Mouse (Mus musculus) midbrain, embryonic 13.5 days (tissue): ENCODE results near the gene Hspb11. TPM values are rescaled to one million over a fixed set of nuclear protein-coding genes. Genes with fewer than 3 reads are reported as not detected.

Experiments used
- ATAC-seq: fragments of 200-750 bp; cut with Nextera tagmentation; 2 replicates; pipeline ENCODE4 v1.8.0; 2017; ENCODE audit warnings: mild to moderate bottlenecking, moderate TSS enrichment, moderate library complexity
- H3K27ac ChIP-seq: fragments of 300-500 bp; sonication (generic); 2 replicates; pipeline ENCODE4 v1.5.1; 2015; ENCODE audit warnings: inconsistent platforms, mild to moderate bottlenecking, moderate library complexity
- H3K27me3 ChIP-seq: fragments of 300-500 bp; sonication (generic); 2 replicates; pipeline ENCODE4 v1.6.1; 2015; ENCODE audit warnings: mild to moderate bottlenecking, inconsistent platforms
- H3K36me3 ChIP-seq: fragments of 300-500 bp; sonication (generic); 2 replicates; pipeline ENCODE4 v1.6.1; 2015; ENCODE audit warnings: mild to moderate bottlenecking, inconsistent platforms
- H3K4me1 ChIP-seq: fragments of 300-500 bp; sonication (generic); replicated peaks from 2 replicates; pipeline ENCODE4 v1.6.1; 2015; ENCODE audit warnings: inconsistent platforms
- H3K4me2 ChIP-seq: fragments of 300-500 bp; sonication (generic); replicated peaks from 2 replicates; pipeline ENCODE4 v1.6.1; 2015; ENCODE audit warnings: moderate library complexity, mild to moderate bottlenecking, inconsistent platforms
- H3K4me3 ChIP-seq: fragments of 300-500 bp; sonication (generic); replicated peaks from 2 replicates; pipeline ENCODE4 v1.5.1; 2015; ENCODE audit warnings: mild to moderate bottlenecking, inconsistent platforms
- H3K9ac ChIP-seq: fragments of 300-500 bp; sonication (generic); replicated peaks from 2 replicates; pipeline ENCODE4 v1.6.1; 2015; ENCODE audit warnings: mild to moderate bottlenecking, inconsistent platforms
- H3K9me3 ChIP-seq: fragments of 300-500 bp; sonication (generic); 2 replicates; pipeline ENCODE4 v1.6.1; 2016; ENCODE audit warnings: mild to moderate bottlenecking, inconsistent platforms
- WGBS: fragments of 180-500 bp; shearing (Covaris S2); methylation state at CpG from one replicate; pipeline ENCODE4 v1.1.7; 2015; 5-methylcytosine and 5-hydroxymethylcytosine counted together
- polyA plus RNA-seq: library from polyadenylated mRNA; unstranded; fragments of >200 nt; fragmentation: Nextera tagmentation; extraction: Ambion mirVana; gene quantifications from 2 replicates; pipeline ENCODE4 v1.2.1, GENCODE M21; 2015

The Hspb11 gene
- polyA plus RNA-seq, 1 experiment from 2014 or later, result 34.9 TPM

DNA sequence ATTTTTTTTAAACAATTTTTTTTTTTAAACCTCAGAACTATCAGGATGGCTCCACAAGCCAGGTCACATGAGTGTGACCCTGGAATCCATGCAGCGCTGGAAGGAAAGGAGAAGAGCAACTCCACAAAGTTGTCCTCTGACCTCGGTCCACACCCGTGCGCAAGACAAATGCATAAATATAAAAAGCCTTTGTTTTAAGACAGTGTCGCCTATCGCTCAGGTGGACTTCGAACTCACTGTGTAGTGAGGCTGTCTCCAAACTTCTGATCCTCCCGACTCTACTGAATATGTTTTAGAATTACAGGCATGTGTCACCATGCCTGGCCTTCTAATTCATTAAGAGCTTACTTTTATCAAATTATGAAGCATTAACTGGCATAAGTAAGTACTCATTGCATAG, 75.1 kb downstream of the Hspb11 start:
- Histone ChIP-seq H3K4me1 (no peaks in the 10 kb centered on the region), H3K9me3 (peaks cover under 1% of the 10 kb centered on the region; the same call in 1 of the 2 replicates), H3K4me2 (no peak overlapping the region), H3K27me3 (no peaks in the 10 kb centered on the region), H3K4me3 (no peak overlapping the region), H3K27ac (no peak overlapping the region), H3K9ac (no peak overlapping the region), H3K36me3 (peaks cover 35% of the 10 kb centered on the region)
- no peak for ATAC-seq
- 95% methylated on average over 8 of the region's 8 CpGs for WGBS

Other genes with a start within 250 kb of the Hspb11 start
- 72.8 and 84.9 TPM in 2 replicates for gene Mrpl37, start 186.7 kb upstream of the Hspb11 start, polyA plus RNA-seq
- 3.5 and 4.2 TPM in 2 replicates for gene Cyb5rl, start 186.6 kb upstream of the Hspb11 start, polyA plus RNA-seq
- not detected in 2 replicates for gene Cdcp2, start 156.7 kb upstream of the Hspb11 start, polyA plus RNA-seq
- gene Tmem59, start 75.2 kb upstream of the Hspb11 start, polyA plus RNA-seq, result 377 and 395 TPM in 2 replicates
- gene Tceanc2, start 74.5 kb upstream of the Hspb11 start, polyA plus RNA-seq, result 28.4 and 45.1 TPM in 2 replicates
- gene Ldlrad1, start 44.4 kb upstream of the Hspb11 start, polyA plus RNA-seq, result not detected in 2 replicates
- gene Lrrc42, start 61 bp upstream of the Hspb11 start, polyA plus RNA-seq, result 54.9 and 56.5 TPM in 2 replicates
- 0.13 TPM in 1 of 2 replicates, not detected in the other for gene Dio1, start 53.6 kb downstream of the Hspb11 start, polyA plus RNA-seq
- 52.8 and 53.9 TPM in 2 replicates for gene Yipf1, start 60.8 kb downstream of the Hspb11 start, polyA plus RNA-seq
- 20.5 and 20.9 TPM in 2 replicates for gene Ndc1, start 114.2 kb downstream of the Hspb11 start, polyA plus RNA-seq
- 1.0 and 1.5 TPM in 2 replicates for gene Glis1, start 181.0 kb downstream of the Hspb11 start, polyA plus RNA-seq